Mouse (Mus musculus): ENCODE results near the gene Ldhb.
"Not testable (repeated sequence)": the region's sequence is repeated elsewhere in the genome, so short reads cannot be mapped to it uniquely, and the experiment has no call there.

Gene Ldhb

DNA sequence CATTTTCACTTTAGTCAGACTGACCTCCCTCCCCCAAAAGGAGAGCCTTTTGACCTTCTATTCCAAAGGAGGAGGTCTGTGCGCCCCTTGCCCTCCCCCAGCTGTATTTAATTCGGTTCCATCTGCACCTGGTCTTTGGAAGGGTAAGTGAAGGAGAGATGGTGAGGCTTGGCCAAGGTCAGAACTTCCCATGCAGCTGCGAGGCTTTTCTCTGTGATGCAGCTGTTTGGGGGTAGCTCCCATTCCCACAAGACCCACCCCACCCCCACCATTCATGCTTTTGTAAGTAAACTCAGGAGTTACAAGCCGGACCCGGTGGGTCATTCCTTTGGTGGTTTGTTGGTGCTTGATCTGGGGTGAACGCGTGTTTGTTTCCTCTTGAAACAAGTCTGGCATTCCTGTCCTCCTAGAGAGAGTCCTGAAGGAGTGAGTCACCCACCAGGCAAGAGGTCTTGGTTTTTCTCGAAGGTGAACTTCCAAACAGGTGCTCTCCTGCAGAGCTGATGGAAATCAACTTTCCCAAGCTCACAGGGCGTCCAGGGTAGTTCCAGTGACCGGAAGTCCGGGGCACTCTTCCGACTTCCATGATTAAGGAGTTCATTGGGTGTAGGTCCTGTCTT, 3.9 kb upstream of the Ldhb start:
- DNase-seq: no peak

DNA sequence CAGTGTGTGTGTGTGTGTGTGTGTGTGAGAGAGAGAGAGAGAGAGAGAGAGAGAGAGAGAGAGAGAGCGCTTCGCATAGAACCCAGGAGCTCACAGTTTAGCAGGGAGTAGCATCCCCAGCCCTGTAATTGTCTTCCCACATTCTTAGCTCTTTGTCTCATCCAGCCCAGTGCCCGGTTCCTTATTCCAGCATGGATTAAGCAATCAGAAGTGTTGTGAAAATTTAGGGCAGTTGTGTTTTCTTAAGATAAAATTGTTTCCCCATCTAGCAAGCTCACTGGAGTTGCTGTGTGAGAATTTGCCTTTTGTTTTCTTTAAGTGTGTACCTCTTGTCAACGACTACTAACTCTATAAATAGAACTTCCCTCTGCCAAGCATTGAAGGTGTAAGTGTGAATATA, 906 bp upstream of the Ldhb start:
- DNase-seq: no peak

DNA sequence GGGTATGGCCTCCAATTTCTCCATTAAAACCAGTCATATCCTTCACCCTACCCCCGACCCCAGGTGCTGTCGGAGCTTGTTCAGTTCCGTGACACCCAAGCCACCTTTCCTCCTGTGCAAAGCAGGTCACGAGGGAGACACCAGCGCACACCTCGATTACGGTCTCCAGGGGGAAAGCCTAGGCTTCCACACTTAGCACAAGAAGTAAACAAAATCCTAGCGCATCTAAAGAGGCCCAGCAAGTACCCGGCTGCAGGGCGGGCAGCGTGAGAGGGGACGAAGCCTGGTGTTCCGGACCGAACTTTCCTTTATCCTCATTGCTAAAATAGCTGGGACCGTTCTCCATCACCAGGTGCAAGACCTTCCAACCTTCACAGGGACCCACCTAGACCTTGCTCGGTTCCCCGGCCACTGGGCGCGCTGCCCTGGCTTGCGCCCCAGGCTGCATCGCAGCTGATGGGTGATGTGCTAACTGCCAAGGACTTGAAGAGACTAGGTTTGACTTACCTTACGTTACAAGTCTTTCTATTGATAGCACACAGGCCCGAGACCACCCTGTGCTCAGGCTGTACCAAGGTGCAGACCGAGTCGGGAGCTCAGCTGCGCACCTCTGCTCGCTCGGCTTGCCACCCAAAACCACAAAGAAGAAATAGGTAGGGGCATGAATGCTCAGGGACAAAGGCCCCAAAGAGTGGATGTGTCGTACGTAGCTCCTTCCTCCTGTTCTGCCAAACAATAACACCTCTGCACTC, 548 bp downstream of the Ldhb start:
- DNase-seq: no peak

- DNase-seq: peak; percentile 25
These were observed 1.3 kb downstream of the Ldhb start for GRCm38 (mm10) chr6:142506338-142507032.

DNA sequence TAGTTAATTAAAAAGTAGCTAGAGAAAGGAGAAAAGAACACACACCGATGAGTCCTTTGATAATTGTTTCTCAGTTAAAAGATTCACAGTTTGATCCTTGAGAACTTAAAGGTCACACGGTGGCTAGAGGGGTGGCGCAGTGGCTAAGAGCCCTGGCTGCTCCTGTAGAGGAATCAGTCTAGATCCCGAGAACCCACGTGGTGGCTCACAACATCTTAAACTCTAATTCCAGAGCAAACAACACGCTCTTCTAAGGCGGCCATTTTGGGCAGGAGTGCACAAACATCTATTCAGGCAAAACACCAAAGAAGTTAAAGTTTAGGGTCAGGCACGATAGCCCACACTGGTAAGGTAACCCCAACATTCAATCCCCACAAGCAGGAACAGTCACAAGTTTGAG, 4.2 kb downstream of the Ldhb start:
- peak; percentile 44 for DNase-seq

DNA sequence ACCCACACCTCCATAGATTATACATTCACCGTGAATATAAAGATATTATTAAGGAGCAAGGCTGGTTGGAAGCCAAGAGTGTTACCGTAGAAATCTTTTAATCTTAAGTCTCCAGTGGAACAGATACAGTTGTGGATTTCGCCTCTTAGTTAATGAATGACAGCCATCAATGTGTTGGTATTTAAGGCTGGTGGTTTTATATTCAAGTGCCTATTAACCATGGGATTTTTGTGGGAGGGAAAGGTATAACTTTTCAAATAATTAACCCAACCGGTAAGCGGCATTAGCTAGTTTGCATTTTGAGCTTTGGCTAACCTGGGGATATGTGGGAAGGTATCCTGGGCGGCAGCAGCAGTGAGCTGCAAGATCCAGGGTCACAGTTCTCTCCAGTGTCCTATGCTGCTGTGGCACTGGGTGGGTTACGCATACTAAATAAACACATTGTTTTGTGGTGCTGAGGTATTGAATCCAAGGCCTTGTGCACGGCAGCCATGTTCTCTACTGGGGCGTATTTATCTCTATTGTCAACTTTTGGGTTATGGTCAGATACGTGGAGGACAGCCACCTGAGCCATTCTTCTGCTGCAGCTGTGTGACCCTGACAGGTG, 5.1 kb downstream of the Ldhb start:
- peak; percentile 59 for DNase-seq

GRCm38 (mm10) chr6:142490114-142490513, 17.6 kb downstream of the Ldhb start:
- not testable (repeated sequence) for DNase-seq

- no peak for DNase-seq
These were observed 20.1 kb downstream of the Ldhb start for GRCm38 (mm10) chr6:142487638-142488037.

GRCm38 (mm10) chr6:142485478-142486123, 22.2 kb downstream of the Ldhb start:
- no peak for DNase-seq

- peak; percentile 33 for DNase-seq
These were observed 30.5 kb downstream of the Ldhb start for GRCm38 (mm10) chr6:142477239-142477638.

DNA sequence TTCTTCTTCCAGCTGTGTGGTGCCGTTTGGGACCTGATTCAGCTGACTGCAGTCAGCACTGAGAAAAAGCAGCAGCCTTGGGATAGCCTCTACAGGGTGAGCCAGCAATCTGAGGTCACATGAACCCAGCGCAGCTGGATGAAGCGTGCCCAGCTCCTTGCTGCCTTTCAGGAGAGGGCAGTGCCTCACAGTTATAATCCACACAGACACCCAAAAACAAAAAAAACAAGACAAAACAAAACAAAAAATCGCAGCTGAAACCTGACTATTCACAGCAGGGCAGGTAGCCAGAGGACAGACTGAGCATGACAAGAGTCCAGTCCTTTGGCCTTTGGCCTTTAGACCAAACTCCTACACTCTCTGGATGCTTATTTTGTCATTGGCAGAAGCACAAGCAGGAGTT, 35.0 kb downstream of the Ldhb start, which contains the start of gene Gys2:
TSS of gene Gys2 (minus strand) at position 309 of the 403 bp plus-strand sequence.
- DNase-seq: peak; percentile 40

- no peak for DNase-seq
These were observed 36.6 kb downstream of the Ldhb start for GRCm38 (mm10) chr6:142471141-142471540.

DNA sequence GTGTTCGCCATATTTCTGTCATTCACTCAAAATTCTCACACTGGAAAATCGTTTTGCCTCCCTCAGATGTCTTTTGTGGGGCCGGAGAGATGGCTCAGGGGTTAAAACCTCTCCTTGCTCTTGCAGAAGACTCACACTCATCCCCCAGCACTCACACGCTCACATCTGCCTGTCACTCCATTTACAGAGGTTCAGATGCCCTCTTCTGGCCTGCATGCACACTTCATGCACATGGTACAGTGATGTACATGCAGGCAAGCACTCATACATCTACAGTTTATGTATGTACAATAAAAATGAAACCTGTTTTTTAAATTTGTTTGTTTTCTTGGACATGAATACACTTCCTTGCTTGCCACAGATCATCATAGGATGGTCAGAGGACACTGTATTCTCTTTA, 38.2 kb downstream of the Ldhb start:
- DNase-seq: no peak

- DNase-seq: no peak
These were observed 45.6 kb downstream of the Ldhb start for GRCm38 (mm10) chr6:142462194-142462593.

DNA sequence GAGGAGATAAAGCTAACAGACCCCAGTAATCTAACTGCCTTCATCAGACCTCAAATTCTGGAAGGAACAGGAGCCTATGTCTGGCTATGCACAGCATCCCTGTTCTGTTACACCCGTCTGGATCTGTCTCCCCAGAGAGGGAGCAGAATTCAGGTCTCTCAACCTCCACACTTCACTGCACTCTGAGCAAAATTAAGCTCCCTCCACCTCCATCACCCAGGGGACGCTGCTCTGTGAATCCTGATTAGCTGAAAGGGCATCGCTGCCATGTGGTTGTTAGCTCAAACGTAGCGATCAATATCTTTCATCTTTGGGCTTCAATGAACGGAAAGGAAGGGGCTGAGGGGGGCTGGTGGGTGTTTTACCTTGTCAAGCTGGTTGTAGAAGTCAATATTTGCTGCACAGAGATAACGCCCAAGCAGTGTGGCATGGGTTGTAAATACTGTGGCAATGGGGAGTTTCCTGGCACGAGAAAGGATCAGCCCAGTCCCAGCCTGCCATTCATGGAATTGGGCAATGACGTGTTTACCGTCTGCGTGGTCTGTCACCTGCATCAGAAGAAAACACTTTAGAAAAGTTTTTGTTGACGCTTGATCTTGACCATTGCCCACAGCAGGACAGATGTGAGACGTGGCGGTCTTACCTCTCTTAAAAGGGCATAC, 48.6 kb downstream of the Ldhb start:
- DNase-seq: no peak

- no peak for DNase-seq
These were observed 49.7 kb downstream of the Ldhb start for GRCm38 (mm10) chr6:142458010-142458409.

- DNase-seq: no peak
These were observed 52.3 kb downstream of the Ldhb start for GRCm38 (mm10) chr6:142455314-142455996.

DNA sequence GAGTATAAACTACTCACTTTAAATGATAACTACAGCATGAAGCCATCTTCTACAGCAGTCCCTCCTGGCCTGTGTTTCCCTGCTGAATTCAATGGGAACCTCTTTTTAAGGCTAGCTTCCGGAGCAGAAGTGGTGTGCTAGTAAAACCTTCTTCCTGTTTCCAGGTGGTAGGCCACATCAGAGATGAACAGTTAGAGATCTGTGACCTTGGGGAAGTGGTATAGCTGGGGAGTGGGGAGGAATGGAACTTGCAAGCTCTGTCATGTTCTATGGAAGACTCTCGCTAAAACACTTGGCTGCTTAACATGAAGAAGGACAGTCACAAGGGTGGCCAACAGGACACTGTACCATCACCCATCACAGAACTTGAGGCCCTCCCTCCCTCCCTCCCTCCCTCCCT, 54.4 kb downstream of the Ldhb start:
- DNase-seq: no peak

GRCm38 (mm10) chr6:142451381-142451780, 56.4 kb downstream of the Ldhb start:
- DNase-seq: peak; percentile 8

Data from kidney, adult 18-20 months (tissue).